In the genomic region with DNA sequence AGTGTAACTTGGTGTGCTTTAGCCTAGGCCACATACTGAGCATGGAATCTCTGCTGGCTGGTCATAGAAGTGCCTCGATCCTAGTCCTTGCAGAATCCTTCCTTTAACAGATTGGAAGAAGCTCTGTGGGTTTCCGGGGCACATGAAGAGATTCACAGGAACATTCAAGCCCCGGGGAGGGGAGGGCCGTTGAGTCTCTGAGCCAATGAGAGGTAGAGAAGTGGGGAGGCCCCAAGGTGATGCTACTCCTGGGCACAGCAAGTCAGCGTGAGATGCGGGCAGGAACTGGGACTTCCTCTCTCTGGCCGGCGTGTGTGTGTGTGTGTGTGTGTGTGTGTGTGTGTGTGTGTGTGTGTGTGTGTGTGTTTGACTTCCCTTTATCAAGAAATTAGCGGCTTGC, we compare ENCODE assay signal across 10 mouse cellular contexts. TPM values are rescaled to one million over a fixed set of nuclear protein-coding genes. Genes with fewer than 3 reads are reported as not detected.
DNase-seq lines count a peak whose midpoint lies in the region; TF ChIP-seq lines count a peak whose summit lies in the region.
"Had no signal": no experiment of that assay in that cellular context is flagged by ENCODE, and none has a peak within 500 bp of the region (broad histone marks: within the 10 kb centered on the region; RNA-seq: fewer than 3 reads in every experiment).

No protein-coding gene starts in this region.

- TF ChIP-seq POLR2A in bone marrow macrophage, adult 2 months (IDR thresholded peaks at IDR 0.05; ENCODE audit: borderline replicate concordance, low read depth, low read length): no peak

- peaks cover 28% of the 10 kb centered on the region for H3K4me1 ChIP-seq in bone marrow macrophage, adult 2 months (ENCODE audit: control insufficient read depth, insufficient read depth, low read length)
- H3K4me1 ChIP-seq: hindbrain, embryonic 15.5 days; midbrain, embryonic 12.5 days had no signal

- H3K79me2 ChIP-seq in macrophage (ENCODE audit: inconsistent target): peaks cover 8% of the 10 kb centered on the region; the same call in 1 of the 2 replicates

- peak overlapping the region; percentile 55 for H3K4me3 ChIP-seq in bone marrow macrophage, adult 2 months (ENCODE audit: insufficient read depth, low read length)
- H3K4me3 ChIP-seq in macrophage (ENCODE audit: inconsistent target): peak overlapping the region; percentile 7; the same call in 1 of the 2 replicates
- H3K4me3 ChIP-seq: hindbrain, embryonic 15.5 days; midbrain, embryonic 12.5 days had no signal

- 2% methylated on average over 5 of the region's 9 CpGs for WGBS in macrophage (ENCODE audit: missing documents)

- peak; percentile 24 to 62 for DNase-seq in kidney, postnatal 25 days
- DNase-seq in kidney, postnatal 4 days: no peak
- DNase-seq in thymus, postnatal 10 days (ENCODE audit: low spot score in 2 of 2): peak; percentile 77 to 85
- DNase-seq in layer of hippocampus, adult 9-11 months: no peak
- DNase-seq in retina, postnatal 1 day: no peak
- no peak for DNase-seq in gastrocnemius, postnatal 10 days

- peak overlapping the region; percentile 97 for H3K27ac ChIP-seq in bone marrow macrophage, adult 2 months (ENCODE audit: insufficient read depth, low read depth, low read length)
- peak overlapping the region; percentile 94 for H3K27ac ChIP-seq in macrophage
- H3K27ac ChIP-seq: hindbrain, embryonic 15.5 days; midbrain, embryonic 12.5 days had no signal

- TF ChIP-seq CTCF in bone marrow macrophage, adult 2 months (IDR thresholded peaks at IDR 0.05; ENCODE audit: low read depth, low read length): no peak

- H3K36me3 ChIP-seq in macrophage (ENCODE audit: inconsistent target): no peaks in the 10 kb centered on the region
- H3K36me3 ChIP-seq: hindbrain, embryonic 15.5 days; midbrain, embryonic 12.5 days had no signal

RNA-seq across cellular contexts. Expression of a gene that starts 19.3 kb away (rescaled TPM):
- 57.1 and 69.9 TPM in 2 replicates for polyA plus RNA-seq in bone marrow macrophage, adult 2 months (2012; ENCODE audit: insufficient read depth, insufficient read length, missing spikeins)
- total RNA-seq in macrophage (2018; cell fraction: chromatin; rRNA removed): 100 to 1,000 TPM; 105 to 608 (median 250) TPM
- total RNA-seq in macrophage (2018; cell fraction: cytosol; rRNA removed): 100 to 1,000 TPM in 24 of 26 experiments, 10 to 100 TPM in 2; 82.2 to 467 (median 135) TPM
- 100 to 1,000 TPM; 170 to 581 (median 315) TPM for total RNA-seq in macrophage (2018; cell fraction: nucleus; rRNA removed)
- 64.6 to 115 TPM (median 81.1 TPM) in 3 replicates for polyA plus RNA-seq in macrophage (2018)
- 10 to 100 TPM; 21.1 to 26.0 TPM for total RNA-seq in gastrocnemius, postnatal 10 days (2021)

RNA-seq across cellular contexts. Expression of a gene that starts 53.2 kb away (rescaled TPM):
- 23.4 and 27.4 TPM in 2 replicates for polyA plus RNA-seq in bone marrow macrophage, adult 2 months (2012; ENCODE audit: insufficient read depth, insufficient read length, missing spikeins)
- 100 to 1,000 TPM; 151 to 296 (median 212) TPM for total RNA-seq in macrophage (2018; cell fraction: chromatin; rRNA removed)
- total RNA-seq in macrophage (2018; cell fraction: cytosol; rRNA removed): 10 to 100 TPM; 11.3 to 25.3 (median 16.9) TPM
- total RNA-seq in macrophage (2018; cell fraction: nucleus; rRNA removed): 100 to 1,000 TPM in 23 of 26 experiments, 10 to 100 TPM in 3; 82.7 to 162 (median 126) TPM
- polyA plus RNA-seq in macrophage (2018): 16.4 to 30.0 TPM (median 19.1 TPM) in 3 replicates
- 10 to 100 TPM; 29.2 to 33.3 TPM for total RNA-seq in gastrocnemius, postnatal 10 days (2021)

Comparison
In these comparisons a context has a peak if more than half of its experiments do, and no peak if none do; other contexts are left out.
1. DNase-seq: peak in kidney, postnatal 25 days (2 of 2) and thymus, postnatal 10 days (2 of 2); none in kidney, postnatal 4 days (0 of 2), layer of hippocampus, adult 9-11 months (single experiment), retina, postnatal 1 day (single experiment) and gastrocnemius, postnatal 10 days (single experiment).